Mouse (Mus musculus) embryo, embryonic 11 days (tissue): ENCODE results near the gene Dll1.

Experiments used
- DNase-seq: peaks from one replicate; pipeline ENCODE4 v3.0.0-alpha.2; 2015

Gene Dll1

DNA sequence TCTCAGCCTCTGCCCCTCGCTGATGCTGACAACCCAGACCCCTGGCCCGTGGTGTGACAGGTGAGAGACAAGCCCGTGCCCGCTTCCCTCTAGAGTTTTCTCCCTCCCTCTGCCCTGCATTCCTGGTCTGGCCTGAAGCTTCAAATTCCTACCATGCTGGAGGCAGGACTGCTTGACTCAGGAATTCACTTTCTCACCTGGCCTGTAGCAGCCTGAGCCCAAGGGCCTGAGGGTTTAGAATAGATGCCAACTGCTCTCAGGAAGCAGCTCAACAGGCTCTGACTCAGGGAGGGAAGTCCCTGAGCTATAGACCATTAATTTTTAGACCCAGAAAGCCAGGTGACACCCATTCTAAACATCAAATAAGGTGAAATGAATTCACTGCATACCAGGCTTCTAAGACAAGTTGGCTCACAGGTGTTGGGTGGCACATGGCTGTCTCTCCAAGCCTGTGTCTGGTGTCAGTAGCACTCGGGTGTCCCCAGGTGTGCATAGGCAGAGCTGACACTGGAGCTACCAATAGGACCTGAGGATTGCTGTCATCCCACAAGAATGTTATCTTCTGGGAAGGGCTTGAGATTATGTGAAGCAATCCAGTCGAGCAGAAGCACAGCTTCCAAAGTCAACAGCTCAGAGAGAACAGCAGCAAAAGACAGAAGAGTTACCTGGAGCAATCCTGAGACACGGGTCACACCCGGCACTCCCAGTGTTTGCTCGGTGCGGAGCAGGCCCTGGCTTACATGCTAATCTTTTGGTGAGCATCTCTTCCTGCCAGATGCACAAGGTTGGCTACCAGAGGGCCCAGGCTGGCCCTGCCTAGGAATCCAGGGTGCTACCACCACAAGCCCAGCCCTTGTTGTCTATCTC lies 50.5 kb downstream of the Dll1 start:
- DNase-seq: no peak

GRCm38 (mm10) chr17:15323191-15323834 lies 53.4 kb downstream of the Dll1 start:
- DNase-seq: no peak
